ENCODE assay signal across 9 mouse cellular contexts in genomic region chr9:71976034-71976433, GRCm38 (mm10).
A peak's percentile ranks its signal among the peaks of the same experiment; 100 is the strongest.
DNase-seq lines count a peak whose midpoint lies in the region; ATAC-seq and TF ChIP-seq lines count a peak whose summit lies in the region.
"Had no signal": no experiment of that assay in that cellular context is flagged by ENCODE, and none has a peak within 500 bp of the region (broad histone marks: within the 10 kb centered on the region; RNA-seq: fewer than 3 reads in every experiment).

No protein-coding gene starts in this region.

- TF ChIP-seq CTCF in thymus, adult 2 months (IDR thresholded peaks at IDR 0.05; ENCODE audit: borderline replicate concordance, control insufficient read depth, extremely low read depth, insufficient read depth, low read length, poor library complexity), result no peak
- TF ChIP-seq CTCF in stomach, postnatal 0 days (IDR thresholded peaks at IDR 0.05; ENCODE audit: low read depth), result no peak

- no peak for ATAC-seq in stomach, postnatal 0 days (ENCODE audit: low FRiP score, low TSS enrichment)

- WGBS in thymus, adult 2 months, result 21% methylated on average over 6 of the region's 6 CpGs
- 38% methylated on average over 6 of the region's 6 CpGs for WGBS in hindbrain, embryonic 10.5 days
- WGBS in stomach, postnatal 0 days, result 30% methylated on average over 6 of the region's 6 CpGs

- H3K36me3 ChIP-seq in thymus, adult 2 months (ENCODE audit: control insufficient read depth, insufficient read depth, low read length), result no peaks in the 10 kb centered on the region
- peaks cover 6% of the 10 kb centered on the region for H3K36me3 ChIP-seq in hindbrain, embryonic 10.5 days
- no peaks in the 10 kb centered on the region for H3K36me3 ChIP-seq in stomach, postnatal 0 days (ENCODE audit: control insufficient read depth, insufficient read depth, low read length)

- no peak overlapping the region for H3K4me3 ChIP-seq in thymus, adult 2 months (ENCODE audit: control insufficient read depth, insufficient read depth, low read length)
- no peak overlapping the region for H3K4me3 ChIP-seq in hindbrain, embryonic 10.5 days
- H3K4me3 ChIP-seq in stomach, postnatal 0 days (ENCODE audit: low read depth, low read length), result no peak overlapping the region

- no peak for TF ChIP-seq EP300 in stomach, postnatal 0 days (optimal IDR thresholded peaks at IDR 0.05)

- no peak overlapping the region for H3K27ac ChIP-seq in thymus, adult 2 months (ENCODE audit: control insufficient read depth, insufficient read depth, low read length)
- H3K27ac ChIP-seq in hindbrain, embryonic 10.5 days, result peak overlapping the region; percentile 36; the same call in 1 of the 2 replicates
- H3K27ac ChIP-seq in stomach, postnatal 0 days (replicated peaks), result no peak overlapping the region
- H3K27ac ChIP-seq: macrophage had no signal

- TF ChIP-seq POLR2A in thymus, adult 2 months (IDR thresholded peaks at IDR 0.05; ENCODE audit: control insufficient read depth, extremely low read depth, insufficient read depth, low read length, poor library complexity), result no peak

- H3K9ac ChIP-seq in stomach, postnatal 0 days (ENCODE audit: low read length), result no peak overlapping the region

- no peaks in the 10 kb centered on the region for H3K27me3 ChIP-seq in thymus, adult 2 months (ENCODE audit: control insufficient read depth, insufficient read depth, low read length)
- no peaks in the 10 kb centered on the region for H3K27me3 ChIP-seq in hindbrain, embryonic 10.5 days (ENCODE audit: insufficient read depth, poor library complexity, severe bottlenecking)
- H3K27me3 ChIP-seq in stomach, postnatal 0 days (ENCODE audit: control insufficient read depth, insufficient read depth, low read length), result no peaks in the 10 kb centered on the region

- DNase-seq in thymus, postnatal 25 days, result peak; percentile 16
- no peak for DNase-seq in thymus, adult 2 months
- peak; percentile 90 for DNase-seq in cerebellum, postnatal 36 days
- peak; percentile 77 for DNase-seq in hindbrain, embryonic 10.5 days (ENCODE audit: low spot score)
- peak; percentile 91 for DNase-seq in mesoderm, embryonic 11.5 days (ENCODE audit: low read depth, low spot score)
- peak; percentile 19 for DNase-seq in stomach, postnatal 0 days (ENCODE audit: low spot score)
- DNase-seq in gastrocnemius, postnatal 36 days, result no peak
- no peak for DNase-seq in adrenal gland, postnatal 14 days

- no peaks in the 10 kb centered on the region for H3K9me3 ChIP-seq in hindbrain, embryonic 10.5 days
- no peaks in the 10 kb centered on the region for H3K9me3 ChIP-seq in stomach, postnatal 0 days (ENCODE audit: control insufficient read depth, low read length)

- peaks cover 3% of the 10 kb centered on the region for H3K4me1 ChIP-seq in thymus, adult 2 months (replicated peaks; ENCODE audit: control insufficient read depth, insufficient read depth, low read length)
- H3K4me1 ChIP-seq in hindbrain, embryonic 10.5 days (replicated peaks), result peaks cover 43% of the 10 kb centered on the region
- no peaks in the 10 kb centered on the region for H3K4me1 ChIP-seq in stomach, postnatal 0 days (replicated peaks; ENCODE audit: control insufficient read depth, insufficient read depth)

- intact Hi-C loops in gastrocnemius, postnatal 36 days (cut with DNase I), result no loop called here

- no peak overlapping the region for H3K4me2 ChIP-seq in stomach, postnatal 0 days (replicated peaks; ENCODE audit: low read depth)

Comparison
In these comparisons a context has a peak if more than half of its experiments do, and no peak if none do; other contexts are left out.
1. DNase-seq: peak in thymus, postnatal 25 days (single experiment), cerebellum, postnatal 36 days (2 of 2), hindbrain, embryonic 10.5 days (single experiment), mesoderm, embryonic 11.5 days (single experiment) and stomach, postnatal 0 days (single experiment); none in thymus, adult 2 months (single experiment), gastrocnemius, postnatal 36 days (0 of 2) and adrenal gland, postnatal 14 days (single experiment).